8 mouse cellular contexts compared by ENCODE assay signal in the genomic region with DNA sequence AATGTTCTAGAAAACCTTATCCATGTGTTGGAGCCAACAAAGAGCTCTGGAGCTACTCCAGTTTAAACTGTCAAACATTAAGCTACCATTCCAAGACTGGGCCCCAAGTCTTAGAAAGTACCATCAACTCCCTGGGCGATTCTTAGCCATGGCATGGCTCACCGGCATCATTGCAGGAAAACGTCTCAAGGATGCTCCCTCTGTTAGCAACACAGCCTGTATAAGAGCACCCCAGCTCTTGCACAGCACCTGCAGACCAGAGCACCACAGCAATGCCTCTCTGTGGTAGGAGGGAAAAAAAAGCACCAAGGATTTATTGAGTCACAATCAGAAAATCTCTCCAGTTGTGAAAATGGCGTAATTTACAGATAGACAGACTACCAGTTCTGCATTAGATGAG.
A peak's percentile ranks its signal among the peaks of the same experiment; 100 is the strongest.
DNase-seq lines count a peak whose midpoint lies in the region; ATAC-seq lines count a peak whose summit lies in the region.

No protein-coding gene starts in this region.

- WGBS in lung, embryonic 15.5 days: 68% methylated on average over 4 of the region's 4 CpGs
- WGBS in intestine, embryonic 14.5 days: 72% methylated on average over 4 of the region's 4 CpGs
- 72% methylated on average over 4 of the region's 4 CpGs for WGBS in stomach, embryonic 15.5 days

- peak overlapping the region; percentile 65 for H3K27ac ChIP-seq in lung, embryonic 15.5 days
- H3K27ac ChIP-seq in intestine, embryonic 14.5 days (ENCODE audit: low read depth): peak overlapping the region; percentile 40; the same call in 1 of the 2 replicates
- peak overlapping the region; percentile 69 for H3K27ac ChIP-seq in stomach, embryonic 15.5 days

- DNase-seq in heart, adult 11 months: peak; percentile 82
- no peak for DNase-seq in heart, postnatal 4 days
- no peak for DNase-seq in lung, postnatal 10 days
- DNase-seq in intestine, embryonic 14.5 days (ENCODE audit: low spot score): no peak
- DNase-seq in c-Kit-positive CD71-positive TER-119-positive erythroid progenitor cells, embryonic 14.5 days (ENCODE audit: low spot score): no peak
- no peak for DNase-seq in cerebellum, adult 18-20 months

- peaks cover 33% of the 10 kb centered on the region for H3K4me1 ChIP-seq in lung, embryonic 15.5 days
- H3K4me1 ChIP-seq in intestine, embryonic 14.5 days (replicated peaks; ENCODE audit: control insufficient read depth, insufficient read depth, low read length): peaks cover 31% of the 10 kb centered on the region
- H3K4me1 ChIP-seq in stomach, embryonic 15.5 days: peaks cover 27% of the 10 kb centered on the region

- no peak overlapping the region for H3K4me3 ChIP-seq in lung, embryonic 15.5 days
- H3K4me3 ChIP-seq in intestine, embryonic 14.5 days (ENCODE audit: low read depth, low read length): no peak overlapping the region
- no peak overlapping the region for H3K4me3 ChIP-seq in stomach, embryonic 15.5 days (replicated peaks)

- peak overlapping the region; percentile 45; the same call in 1 of the 2 replicates for H3K4me2 ChIP-seq in lung, embryonic 15.5 days
- H3K4me2 ChIP-seq in intestine, embryonic 14.5 days (ENCODE audit: low read length): 0 out of 2 replicates have a peak overlapping the region, but pooled peaks have one; percentile 35
- peak overlapping the region; percentile 51; the same call in 1 of the 2 replicates for H3K4me2 ChIP-seq in stomach, embryonic 15.5 days

- no peaks in the 10 kb centered on the region for H3K36me3 ChIP-seq in lung, embryonic 15.5 days
- no peaks in the 10 kb centered on the region for H3K36me3 ChIP-seq in intestine, embryonic 14.5 days (ENCODE audit: control insufficient read depth, insufficient read depth, low read length)
- H3K36me3 ChIP-seq in stomach, embryonic 15.5 days: no peaks in the 10 kb centered on the region

- no peaks in the 10 kb centered on the region for H3K27me3 ChIP-seq in lung, embryonic 15.5 days
- H3K27me3 ChIP-seq in intestine, embryonic 14.5 days (replicated peaks; ENCODE audit: control insufficient read depth, insufficient read depth, low read length): no peaks in the 10 kb centered on the region
- no peaks in the 10 kb centered on the region for H3K27me3 ChIP-seq in stomach, embryonic 15.5 days (replicated peaks)

- H3K9me3 ChIP-seq in lung, embryonic 15.5 days: no peaks in the 10 kb centered on the region
- no peaks in the 10 kb centered on the region for H3K9me3 ChIP-seq in intestine, embryonic 14.5 days (ENCODE audit: control insufficient read depth, low read length)
- no peaks in the 10 kb centered on the region for H3K9me3 ChIP-seq in stomach, embryonic 15.5 days

- H3K9ac ChIP-seq in lung, embryonic 15.5 days: no peak overlapping the region
- no peak overlapping the region for H3K9ac ChIP-seq in intestine, embryonic 14.5 days (ENCODE audit: low read length)
- H3K9ac ChIP-seq in stomach, embryonic 15.5 days: no peak overlapping the region

- ATAC-seq in lung, embryonic 15.5 days (ENCODE audit: borderline replicate concordance, extremely low read depth, low FRiP score, low TSS enrichment): no peak
- ATAC-seq in intestine, embryonic 14.5 days (replicated peaks; ENCODE audit: low FRiP score, low TSS enrichment, low read depth): 0 out of 2 replicates have a peak, but pooled peaks have one; percentile 32
- ATAC-seq in stomach, embryonic 15.5 days (ENCODE audit: insufficient read depth, low FRiP score, low read depth): no peak
